Mouse (Mus musculus) CH12.LX (cell line): ENCODE measurements around the gene Mmp20. TPM values are rescaled to one million over a fixed set of nuclear protein-coding genes. Genes with fewer than 3 reads are reported as not detected.

ENCODE experiments used
- DNase-seq: peaks from one replicate; pipeline ENCODE4 v3.0.0-alpha.2; 2013; ENCODE audit errors: extremely low read depth
- H3K27ac ChIP-seq: 2 replicates; pipeline ENCODE4 v1.5.1; 2012; ENCODE audit warnings: low read depth, mild to moderate bottlenecking, control low read depth, moderate library complexity; ENCODE audit not compliant: insufficient read depth
- H3K27me3 ChIP-seq: replicated peaks from 2 replicates; pipeline ENCODE3; 2012; ENCODE audit warnings: inconsistent platforms
- H3K36me3 ChIP-seq, 2 experiments: replicated peaks in 1 of 2; 2 replicates each; pipeline versions ENCODE3 to v1.6.1; 2012; ENCODE audit warnings: inconsistent platforms in 1 of 2, low read length in 1 of 2, mild to moderate bottlenecking in 1 of 2, mixed read lengths in 1 of 2, moderate library complexity in 1 of 2; ENCODE audit not compliant: control insufficient read depth in 1 of 2, insufficient read depth in 1 of 2
- H3K4me1 ChIP-seq, 2 experiments: 2 replicates each; pipeline ENCODE4 v1.6.1; 2012; ENCODE audit warnings: inconsistent platforms in 1 of 2, moderate library complexity in 1 of 2; ENCODE audit not compliant: insufficient read depth in 2 of 2, control insufficient read depth in 1 of 2
- H3K4me2 ChIP-seq: 2 replicates; pipeline ENCODE4 v1.6.1; 2012; ENCODE audit warnings: low read depth, mild to moderate bottlenecking, control low read depth; ENCODE audit not compliant: poor library complexity, insufficient read depth, severe bottlenecking
- H3K4me3 ChIP-seq, 3 experiments: fragments of 150-350 bp in 1 of 3; sonication (generic) in 1 of 3; replicated peaks in 1 of 3; 2 replicates each; pipeline versions ENCODE3 to v1.5.1; 2011 to 2012; ENCODE audit warnings: low read depth in 2 of 3, low read length in 2 of 3, mild to moderate bottlenecking in 2 of 3, moderate library complexity in 2 of 3, control low read depth in 1 of 3, improper control_type of control experiment in 1 of 3, inconsistent platforms in 1 of 3, mixed read lengths in 1 of 3; ENCODE audit not compliant: poor library complexity in 1 of 3
- H3K79me2 ChIP-seq: replicated peaks from 2 replicates; pipeline ENCODE4 v1.6.1; 2012; ENCODE audit warnings: mild to moderate bottlenecking, moderate library complexity; ENCODE audit not compliant: control insufficient read depth, poor library complexity, insufficient read depth, severe bottlenecking; ENCODE audit errors: extremely low read depth
- H3K9ac ChIP-seq: 2 replicates; pipeline ENCODE4 v1.6.1; 2012; ENCODE audit warnings: low read depth, mild to moderate bottlenecking, control low read depth, moderate library complexity; ENCODE audit not compliant: insufficient read depth
- H3K9me3 ChIP-seq: replicated peaks from 2 replicates; pipeline ENCODE3; 2012; ENCODE audit warnings: low read length, inconsistent platforms, mixed read lengths
- BHLHE40 ChIP-seq: IDR thresholded peaks from 2 replicates; pipeline ENCODE4 v1.6.1; 2011; ENCODE audit warnings: mild to moderate bottlenecking, low read depth, low read length, improper control_type of control experiment
- CHD1 ChIP-seq: IDR thresholded peaks from 2 replicates; pipeline ENCODE4 v1.6.1; 2012; ENCODE audit warnings: low read depth, low read length, improper control_type of control experiment, inconsistent platforms
- CHD2 ChIP-seq: IDR thresholded peaks from 2 replicates; pipeline ENCODE4 v1.6.1; 2011; ENCODE audit warnings: low read length, improper control_type of control experiment
- E2F4 ChIP-seq: IDR thresholded peaks from 2 replicates; pipeline ENCODE4 v1.6.1; 2011; ENCODE audit warnings: low read depth, low read length, improper control_type of control experiment; ENCODE audit not compliant: insufficient replicate concordance
- GABPA ChIP-seq: IDR thresholded peaks from 2 replicates; pipeline ENCODE4 v1.6.1; 2012; ENCODE audit warnings: low read depth, low read length, improper control_type of control experiment, inconsistent platforms; ENCODE audit not compliant: insufficient replicate concordance
- IRF4 ChIP-seq: IDR thresholded peaks from 2 replicates; pipeline ENCODE4 v1.6.1; 2014; ENCODE audit warnings: low read depth, mild to moderate bottlenecking, inconsistent platforms, low read length, improper control_type of control experiment
- JUN ChIP-seq: IDR thresholded peaks from 2 replicates; pipeline ENCODE4 v1.6.1; 2011; ENCODE audit warnings: low read depth, mild to moderate bottlenecking, low read length, improper control_type of control experiment, moderate library complexity; ENCODE audit not compliant: insufficient read depth
- JUND ChIP-seq: conservative IDR thresholded peaks from 2 replicates; pipeline ENCODE4 v1.6.1; 2011; ENCODE audit warnings: low read depth, low read length, improper control_type of control experiment
- MAFK ChIP-seq: IDR thresholded peaks from 2 replicates; pipeline ENCODE4 v1.6.1; 2011; ENCODE audit warnings: low read length, improper control_type of control experiment; ENCODE audit not compliant: insufficient replicate concordance
- MXI1 ChIP-seq: IDR thresholded peaks from 2 replicates; pipeline ENCODE4 v1.6.1; 2011; ENCODE audit warnings: mild to moderate bottlenecking, low read depth, low read length, improper control_type of control experiment
- PAX5 ChIP-seq: IDR thresholded peaks from 2 replicates; pipeline ENCODE4 v1.6.1; 2012; ENCODE audit warnings: low read length, inconsistent platforms, mixed read lengths
- POLR2A ChIP-seq: IDR thresholded peaks from 2 replicates; pipeline ENCODE4 v1.6.1; 2011; ENCODE audit warnings: low read depth, mild to moderate bottlenecking, improper control_type of control experiment, low read length
- POLR2AphosphoS2 ChIP-seq: IDR thresholded peaks from 2 replicates; pipeline ENCODE4 v1.6.1; 2011; ENCODE audit warnings: low read depth, low read length, improper control_type of control experiment
- RAD21 ChIP-seq: IDR thresholded peaks from 2 replicates; pipeline ENCODE4 v1.6.1; 2011; ENCODE audit warnings: low read depth, mild to moderate bottlenecking, low read length, improper control_type of control experiment, moderate library complexity
- RCOR1 ChIP-seq: conservative IDR thresholded peaks from 2 replicates; pipeline ENCODE4 v1.6.1; 2012; ENCODE audit warnings: low read depth, mild to moderate bottlenecking, inconsistent platforms, low read length, improper control_type of control experiment
- SIN3A ChIP-seq: IDR thresholded peaks from 2 replicates; pipeline ENCODE4 v1.6.1; 2012; ENCODE audit warnings: low read length, improper control_type of control experiment, inconsistent platforms
- TBP ChIP-seq: conservative IDR thresholded peaks from 2 replicates; pipeline ENCODE4 v1.6.1; 2011; ENCODE audit warnings: low read depth, low read length, improper control_type of control experiment
- TCF12 ChIP-seq: IDR thresholded peaks from 2 replicates; pipeline ENCODE4 v1.6.1; 2014; ENCODE audit warnings: low read depth, mild to moderate bottlenecking, inconsistent platforms, low read length, improper control_type of control experiment
- ZMIZ1 ChIP-seq: IDR thresholded peaks from 2 replicates; pipeline ENCODE4 v1.6.1; 2012; ENCODE audit warnings: low read depth, mild to moderate bottlenecking, inconsistent platforms, low read length, improper control_type of control experiment
- dilution Hi-C: fragments of 300-500 bp; cut with MboI; formaldehyde crosslinking; loops from 2 replicates; pipeline ENCODE4 v1.14.3; 2020; ENCODE audit warnings: low sequenced_read_pairs; ENCODE audit not compliant: extremely low pct_unique_long_range_greater_than_20kb, extremely low pct_ligation_motif_present
- in situ Hi-C: fragments of 300-500 bp; cut with MboI; formaldehyde crosslinking; loops from 3 replicates; pipeline ENCODE4 v1.14.3; 2019; ENCODE audit warnings: low sequenced_read_pairs, low pct_ligation_motif_present, low pct_unique_long_range_greater_than_20kb, mixed read lengths
- polyA plus RNA-seq: library from polyadenylated mRNA; unstranded; fragments of >175 nt; gene quantifications from 2 replicates; pipeline ENCODE4 v1.2.1, GENCODE M21; 2012; ENCODE audit warnings: low read depth; ENCODE audit not compliant: insufficient read length
- total RNA-seq, 2 experiments: library from RNA; depleted of rRNA; stranded (reverse); fragments of 300-350 nt in 1 of 2; fragments of >200 nt in 1 of 2; gene quantifications; 2 replicates each; pipeline ENCODE4 v1.2.3; 2012 to 2014

Gene Mmp20
- total and polyA plus RNA-seq, 3 experiments, result 0.04 to 0.11 TPM; not detected in 1

DNA sequence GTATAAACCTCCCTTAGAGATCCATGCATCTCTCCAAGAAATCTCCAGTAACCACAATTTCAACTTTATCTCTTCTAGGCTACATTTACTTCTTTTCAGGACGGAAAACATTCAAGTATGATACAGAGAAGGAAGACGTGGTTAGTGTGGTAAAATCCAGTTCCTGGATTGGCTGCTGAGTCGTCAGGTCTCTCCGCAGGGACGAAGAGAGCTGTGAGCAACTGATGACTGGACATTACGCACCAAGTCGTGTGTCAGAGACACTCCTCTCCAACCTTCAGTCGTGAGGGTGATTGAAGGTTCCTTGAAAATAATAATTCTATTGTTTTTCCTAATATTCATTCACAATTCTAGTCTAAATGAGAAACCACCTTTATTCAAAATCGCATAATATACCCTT is 45.0 kb downstream of the Mmp20 start:
- TF ChIP-seq GABPA, result no peak
- no peak for TF ChIP-seq TBP
- TF ChIP-seq RCOR1, result no peak
- TF ChIP-seq IRF4, result no peak
- TF ChIP-seq TCF12, result no peak
- TF ChIP-seq MAFK, result no peak
- TF ChIP-seq PAX5, result no peak
- TF ChIP-seq MXI1, result no peak
- no peak for TF ChIP-seq CHD2
- no peak for TF ChIP-seq POLR2AphosphoS2
- Histone ChIP-seq H3K27ac (no peak overlapping the region), H3K9me3 (no peaks in the 10 kb centered on the region), H3K4me1 (peaks cover 0 to 13% of the 10 kb centered on the region in 2 experiments; a peak in 3 of 4 replicates), H3K79me2 (no peaks in the 10 kb centered on the region), H3K36me3 (no peaks in the 10 kb centered on the region), H3K9ac (no peak overlapping the region), H3K4me2 (no peak overlapping the region), H3K27me3 (no peaks in the 10 kb centered on the region), H3K4me3 (no peak overlapping the region)
- dilution Hi-C loops, result no loop called here
- in situ Hi-C loops, result no loop called here
- DNase-seq, result no peak

DNA sequence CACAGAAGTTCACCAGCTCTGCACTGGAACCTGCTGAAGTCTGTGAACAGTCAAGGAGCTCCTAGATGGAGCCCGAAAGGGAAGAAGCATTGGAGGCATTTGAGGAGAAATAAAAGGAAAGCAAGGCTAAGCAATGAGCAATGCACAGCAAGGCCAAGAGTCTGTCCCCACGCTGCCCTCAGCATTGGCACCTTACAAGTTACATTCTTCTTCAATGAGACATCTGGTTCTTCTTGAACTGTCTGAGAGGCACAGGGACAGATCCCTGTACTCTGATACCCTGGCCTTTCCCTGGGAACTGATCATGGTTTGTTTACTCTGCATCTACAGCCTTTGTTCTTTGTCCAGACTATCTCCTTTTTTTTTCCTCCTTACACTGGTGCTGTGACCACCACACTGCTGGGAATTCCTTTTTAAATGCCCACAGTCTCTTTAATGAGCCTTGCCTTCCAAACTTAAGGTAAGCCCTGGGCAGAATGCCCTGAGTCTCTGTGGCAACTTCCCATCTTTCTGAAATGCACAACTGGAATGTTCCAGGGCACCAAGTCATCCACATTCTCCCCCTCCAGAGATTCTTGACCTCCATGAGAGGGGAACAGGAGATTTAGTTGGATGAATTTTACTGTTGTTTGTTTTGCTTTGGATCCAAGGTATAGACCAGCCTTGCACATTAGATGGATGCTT is 50.3 kb downstream of the Mmp20 start:
- no peaks in the 10 kb centered on the region for H3K36me3 ChIP-seq
- no peak for DNase-seq
- dilution Hi-C loops (no loop called here), in situ Hi-C loops (no loop called here)
- H3K4me2 ChIP-seq, result no peak overlapping the region
- no peak overlapping the region for H3K27ac ChIP-seq
- no peaks in the 10 kb centered on the region for H3K27me3 ChIP-seq
- H3K4me3 ChIP-seq, result no peak overlapping the region
- peaks cover 8% of the 10 kb centered on the region for H3K9me3 ChIP-seq
- TF ChIP-seq E2F4, result no peak
- no peak for TF ChIP-seq MXI1
- TF ChIP-seq RAD21, result no peak
- TF ChIP-seq JUND, result no peak
- no peak for TF ChIP-seq ZMIZ1
- no peak for TF ChIP-seq SIN3A
- TF ChIP-seq JUN, result no peak
- TF ChIP-seq POLR2A, result no peak
- no peak for TF ChIP-seq TBP
- TF ChIP-seq BHLHE40, result no peak
- TF ChIP-seq CHD1, result no peak
- TF ChIP-seq, all 38 proteins: peak for 0
- H3K79me2 ChIP-seq, result no peaks in the 10 kb centered on the region
- H3K9ac ChIP-seq, result no peak overlapping the region
- H3K4me1 ChIP-seq, result no peaks in the 10 kb centered on the region
